Comparison of ENCODE assay signal across 11 mouse cellular contexts in the genomic region with DNA sequence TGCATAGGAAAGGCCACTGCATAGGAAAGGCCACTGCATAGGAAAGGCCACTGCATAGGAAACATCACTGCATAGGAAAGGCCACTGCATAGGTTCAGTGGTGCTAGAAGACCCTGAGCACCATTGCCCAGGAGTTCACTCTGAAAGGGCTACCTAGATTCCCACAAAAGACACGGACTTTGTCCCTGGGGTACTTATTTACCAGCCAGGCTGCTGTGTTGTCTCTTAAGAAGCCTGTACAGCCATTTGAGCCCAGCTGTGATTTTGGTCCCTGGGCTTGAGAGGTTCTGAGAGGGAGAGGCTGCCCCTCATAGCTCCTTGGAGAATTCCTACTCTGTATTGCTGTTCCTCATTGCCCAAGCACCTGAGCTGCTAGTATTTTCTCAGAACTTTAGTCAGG.
"Had no signal": no experiment of that assay in that cellular context is flagged by ENCODE, and none has a peak within 500 bp of the region (broad histone marks: within the 10 kb centered on the region; RNA-seq: fewer than 3 reads in every experiment).

No protein-coding gene starts in this region.

- H3K27me3 ChIP-seq: liver, embryonic 15.5 days; stomach, embryonic 15.5 days had no signal

- H3K4me2 ChIP-seq: liver, embryonic 11.5 days; liver, embryonic 15.5 days; stomach, embryonic 15.5 days had no signal

- H3K36me3 ChIP-seq: stomach, embryonic 15.5 days had no signal

- ATAC-seq: intestine, embryonic 16.5 days; lung, postnatal 0 days had no signal

- H3K27ac ChIP-seq: liver, embryonic 15.5 days; stomach, embryonic 15.5 days had no signal

- H3K9me3 ChIP-seq: liver, embryonic 15.5 days; stomach, embryonic 15.5 days had no signal

- DNase-seq: left cerebral cortex, postnatal 4 days; lung, adult 2 months; lung, postnatal 36 days; right cerebral cortex, postnatal 14 days; thymus, adult 2 months; thymus, postnatal 25 days had no signal

- H3K4me3 ChIP-seq: liver, embryonic 15.5 days; stomach, embryonic 15.5 days had no signal

- H3K9ac ChIP-seq: liver, embryonic 15.5 days; stomach, embryonic 15.5 days had no signal

- H3K4me1 ChIP-seq: liver, embryonic 15.5 days had no signal
